Mouse (Mus musculus) bone marrow, adult 2 months (tissue): ENCODE results near the gene Sox9.

Source experiments
- CTCF ChIP-seq: fragments of 200-500 bp; IDR thresholded peaks from 2 replicates; pipeline ENCODE4 v1.5.1; 2011; ENCODE audit warnings: low read length, control low read depth; ENCODE audit not compliant: control insufficient read depth, insufficient read depth
- POLR2A ChIP-seq: fragments of 200-500 bp; IDR thresholded peaks from 2 replicates; pipeline ENCODE4 v1.6.1; 2011; ENCODE audit warnings: low read depth, mild to moderate bottlenecking, control low read depth, low read length, borderline replicate concordance; ENCODE audit not compliant: control insufficient read depth

- TF ChIP-seq POLR2A = no peak
- no peak for TF ChIP-seq CTCF
These were observed 751 bp upstream of the Sox9 start for GRCm38 (mm10) chr11:112781035-112781911.
